Mouse (Mus musculus) kidney, adult 10 weeks (tissue): ENCODE measurements around the gene Gm43738. TPM values are rescaled to one million over a fixed set of nuclear protein-coding genes. Genes with fewer than 3 reads are reported as not detected.

ENCODE experiments used
- polyA plus RNA-seq: library from polyadenylated mRNA; stranded (reverse); fragments of 350-450 nt; fragmentation: Illumina TruSeq; extraction: RNeasy Lipid Tissue Mini Kit (QIAGEN cat#74804); gene quantifications from one replicate; pipeline ENCODE4 v1.2.3, GENCODE M21; 2014; ENCODE audit warnings: low read depth, low replicate concordance

Gene Gm43738
- not detected for polyA plus RNA-seq

GRCm38 (mm10) chr3:89100811-89101210 is at the start of gene Gm43738:
Gene Gm43738, minus strand, starts transcription at chr3:89101099.

GRCm38 (mm10) chr3:89135958-89136357 is 35.1 kb upstream of the Gm43738 start, which contains the start of gene Pklr:
Gene Pklr, plus strand, starts transcription at chr3:89136142.

GRCm38 (mm10) chr3:89101812-89102494 is 1.1 kb upstream of the Gm43738 start, which contains the start of gene Fdps:
Gene Fdps, minus strand, starts transcription at chr3:89101959.

GRCm38 (mm10) chr3:89093175-89093574 is 7.7 kb downstream of the Gm43738 start, which contains the start of gene Rusc1:
Gene Rusc1, minus strand, starts transcription at chr3:89093311.

Other genes with a start within 250 kb of the Gm43738 start
- gene Msto1, start 187.1 kb downstream of the Gm43738 start, polyA plus RNA-seq, result 1.1 TPM
- 40.4 TPM for gene Ash1l, start 150.5 kb downstream of the Gm43738 start, polyA plus RNA-seq
- 106 TPM for gene Dap3, start 149.9 kb downstream of the Gm43738 start, polyA plus RNA-seq
- gene Rusc1, start 7.8 kb downstream of the Gm43738 start, polyA plus RNA-seq, result 5.8 TPM
- gene Fdps, start 860 bp upstream of the Gm43738 start, polyA plus RNA-seq, result 6.4 TPM
- 10.3 TPM for gene Pklr, start 35.0 kb upstream of the Gm43738 start, polyA plus RNA-seq
- gene Hcn3, start 59.1 kb upstream of the Gm43738 start, polyA plus RNA-seq, result not detected
- gene Clk2, start 63.7 kb upstream of the Gm43738 start, polyA plus RNA-seq, result 6.5 TPM
- gene Scamp3, start 76.4 kb upstream of the Gm43738 start, polyA plus RNA-seq, result 7.7 TPM
- gene Fam189b, start 82.0 kb upstream of the Gm43738 start, polyA plus RNA-seq, result not detected
- 10.7 TPM for gene Gba, start 101.8 kb upstream of the Gm43738 start, polyA plus RNA-seq
- 0.73 TPM for gene Thbs3, start 114.1 kb upstream of the Gm43738 start, polyA plus RNA-seq
- gene Mtx1, start 126.0 kb upstream of the Gm43738 start, polyA plus RNA-seq, result 50.1 TPM
- gene Muc1, start 128.0 kb upstream of the Gm43738 start, polyA plus RNA-seq, result 9.3 TPM
- gene Krtcap2, start 144.9 kb upstream of the Gm43738 start, polyA plus RNA-seq, result 27.7 TPM
- gene Trim46, start 145.2 kb upstream of the Gm43738 start, polyA plus RNA-seq, result not detected
- not detected for gene Dpm3, start 158.3 kb upstream of the Gm43738 start, polyA plus RNA-seq
- 10.2 TPM for gene Slc50a1, start 169.5 kb upstream of the Gm43738 start, polyA plus RNA-seq
- gene Efna1, start 180.0 kb upstream of the Gm43738 start, polyA plus RNA-seq, result 8.2 TPM
- gene Efna3, start 221.9 kb upstream of the Gm43738 start, polyA plus RNA-seq, result not detected
- gene Efna4, start 236.9 kb upstream of the Gm43738 start, polyA plus RNA-seq, result not detected
- 4.4 TPM for gene Adam15, start 248.9 kb upstream of the Gm43738 start, polyA plus RNA-seq